Mouse (Mus musculus) neural tube, embryonic 14.5 days (tissue): ENCODE data around the gene Zbtb20. TPM values are rescaled to one million over a fixed set of nuclear protein-coding genes. Genes with fewer than 3 reads are reported as not detected.

Source experiments
- ATAC-seq: fragments of 200-750 bp; cut with Nextera tagmentation; 2 replicates; pipeline ENCODE4 v1.8.0; 2017; ENCODE audit warnings: low read depth, mild to moderate bottlenecking, moderate TSS enrichment, moderate library complexity
- H3K27ac ChIP-seq: fragments of 300-500 bp; sonication (generic); 2 replicates; pipeline ENCODE4 v1.5.1; 2014; ENCODE audit warnings: low read depth, mild to moderate bottlenecking, control low read depth, low read length, moderate library complexity, mixed read lengths
- H3K27me3 ChIP-seq: fragments of 300-500 bp; sonication (generic); 2 replicates; pipeline ENCODE4 v1.6.1; 2014; ENCODE audit warnings: low read length; ENCODE audit not compliant: control insufficient read depth, insufficient read depth
- H3K36me3 ChIP-seq: fragments of 300-500 bp; sonication (generic); 2 replicates; pipeline ENCODE4 v1.6.1; 2014; ENCODE audit warnings: low read length, mixed read lengths; ENCODE audit not compliant: control insufficient read depth, insufficient read depth
- H3K4me1 ChIP-seq: fragments of 300-500 bp; sonication (generic); 2 replicates; pipeline ENCODE4 v1.6.1; 2014; ENCODE audit warnings: low read length; ENCODE audit not compliant: control insufficient read depth, insufficient read depth
- H3K4me2 ChIP-seq: fragments of 300-500 bp; sonication (generic); 2 replicates; pipeline ENCODE4 v1.6.1; 2014; ENCODE audit warnings: mild to moderate bottlenecking, low read depth, low read length, control low read depth
- H3K4me3 ChIP-seq: fragments of 300-500 bp; sonication (generic); 2 replicates; pipeline ENCODE4 v1.5.1; 2014; ENCODE audit warnings: low read depth, low read length, control low read depth, mixed read lengths
- H3K9ac ChIP-seq: fragments of 300-500 bp; sonication (generic); replicated peaks from 2 replicates; pipeline ENCODE4 v1.6.1; 2014; ENCODE audit warnings: low read depth, mild to moderate bottlenecking, control low read depth, low read length, mixed read lengths
- H3K9me3 ChIP-seq: fragments of 300-500 bp; sonication (generic); 2 replicates; pipeline ENCODE4 v1.6.1; 2016; ENCODE audit warnings: low read length; ENCODE audit not compliant: control insufficient read depth
- WGBS: fragments of 180-500 bp; shearing (Covaris S2); extraction: QIAGEN DNeasy Blood & Tissue Kit; methylation state at CpG from one replicate; pipeline ENCODE4 v1.1.7; 2014; 5-methylcytosine and 5-hydroxymethylcytosine counted together
- polyA plus RNA-seq: library from polyadenylated mRNA; unstranded; fragments of >200 nt; fragmentation: Nextera tagmentation; extraction: Ambion mirVana; gene quantifications from 2 replicates; pipeline ENCODE4 v1.2.1, GENCODE M21; 2014

The Zbtb20 gene
- polyA plus RNA-seq, 1 experiment from 2014 or later: 57.2 TPM

GRCm38 (mm10) chr16:43256900-43257281 is 381.2 kb downstream of the Zbtb20 start:
- Histone ChIP-seq H3K4me2 (no peak overlapping the region), H3K27ac (no peak overlapping the region), H3K27me3 (no peaks in the 10 kb centered on the region), H3K9ac (no peak overlapping the region), H3K4me1 (no peaks in the 10 kb centered on the region), H3K4me3 (no peak overlapping the region), H3K9me3 (no peaks in the 10 kb centered on the region), H3K36me3 (no peaks in the 10 kb centered on the region)
- ATAC-seq: no peak
- 88% methylated on average over 1 of the region's 1 CpGs for WGBS

GRCm38 (mm10) chr16:43259466-43259865 is 383.8 kb downstream of the Zbtb20 start:
- no peak for ATAC-seq
- WGBS: 64% methylated on average over 1 of the region's 1 CpGs
- H3K27me3 ChIP-seq: no peaks in the 10 kb centered on the region

GRCm38 (mm10) chr16:43260862-43261261 is 385.2 kb downstream of the Zbtb20 start:
- Histone ChIP-seq H3K4me3 (no peak overlapping the region), H3K9ac (no peak overlapping the region), H3K27me3 (no peaks in the 10 kb centered on the region), H3K36me3 (no peaks in the 10 kb centered on the region), H3K27ac (no peak overlapping the region), H3K4me2 (no peak overlapping the region), H3K4me1 (no peaks in the 10 kb centered on the region), H3K9me3 (no peaks in the 10 kb centered on the region)
- no peak for ATAC-seq
- WGBS: 86% methylated on average over 2 of the region's 2 CpGs

More at GRCm38 (mm10) chr16:43259466-43259865, 383.8 kb downstream of the Zbtb20 start:
- Histone ChIP-seq H3K4me1 (no peaks in the 10 kb centered on the region), H3K4me2 (no peak overlapping the region), H3K36me3 (no peaks in the 10 kb centered on the region), H3K27ac (no peak overlapping the region), H3K9me3 (no peaks in the 10 kb centered on the region), H3K9ac (no peak overlapping the region), H3K4me3 (no peak overlapping the region)

- Histone ChIP-seq H3K9me3 (no peaks in the 10 kb centered on the region), H3K36me3 (no peaks in the 10 kb centered on the region), H3K4me3 (no peak overlapping the region), H3K4me2 (no peak overlapping the region), H3K9ac (no peak overlapping the region), H3K27me3 (no peaks in the 10 kb centered on the region), H3K27ac (no peak overlapping the region), H3K4me1 (no peaks in the 10 kb centered on the region)
- WGBS: 67% methylated on average over 2 of the region's 2 CpGs
- no peak for ATAC-seq
These were observed 398.4 kb downstream of the Zbtb20 start for GRCm38 (mm10) chr16:43274057-43274595.

- Histone ChIP-seq H3K9me3 (no peaks in the 10 kb centered on the region), H3K4me1 (no peaks in the 10 kb centered on the region), H3K4me3 (no peak overlapping the region), H3K36me3 (no peaks in the 10 kb centered on the region), H3K9ac (no peak overlapping the region), H3K27me3 (no peaks in the 10 kb centered on the region), H3K4me2 (no peak overlapping the region), H3K27ac (peak overlapping the region; percentile 60; the same call in 1 of the 2 replicates)
- WGBS: 54% methylated on average over 4 of the region's 4 CpGs
- peak; percentile 79; the same call in 1 of the 2 replicates for ATAC-seq
These were observed 401.1 kb downstream of the Zbtb20 start for GRCm38 (mm10) chr16:43276764-43277163.

GRCm38 (mm10) chr16:43286319-43286718 is 410.6 kb downstream of the Zbtb20 start:
- WGBS: 17% methylated on average over 1 of the region's 1 CpGs
- 0 out of 2 replicates have a peak, but pooled peaks cover 3% of the 10 kb centered on the region for H3K4me1 ChIP-seq
- no peak overlapping the region for H3K4me3 ChIP-seq
- H3K27me3 ChIP-seq: no peaks in the 10 kb centered on the region
- H3K27ac ChIP-seq: peak overlapping the region; percentile 57
- H3K4me2 ChIP-seq: no peak overlapping the region
- ATAC-seq: peak; percentile 88
- no peaks in the 10 kb centered on the region for H3K9me3 ChIP-seq
- no peaks in the 10 kb centered on the region for H3K36me3 ChIP-seq
- H3K9ac ChIP-seq: no peak overlapping the region

- Histone ChIP-seq H3K9me3 (no peaks in the 10 kb centered on the region), H3K4me3 (no peak overlapping the region), H3K27ac (peak overlapping the region; percentile 57), H3K4me2 (no peak overlapping the region), H3K36me3 (no peaks in the 10 kb centered on the region), H3K9ac (no peak overlapping the region), H3K4me1 (0 out of 2 replicates have a peak, but pooled peaks cover 3% of the 10 kb centered on the region), H3K27me3 (no peaks in the 10 kb centered on the region)
- 47% methylated on average over 1 of the region's 1 CpGs for WGBS
- peak; percentile 78 for ATAC-seq
These were observed 411.2 kb downstream of the Zbtb20 start for GRCm38 (mm10) chr16:43286783-43287383.

- Histone ChIP-seq H3K27ac (no peak overlapping the region), H3K27me3 (no peaks in the 10 kb centered on the region), H3K4me1 (0 out of 2 replicates have a peak, but pooled peaks cover 3% of the 10 kb centered on the region), H3K4me3 (no peak overlapping the region), H3K4me2 (no peak overlapping the region), H3K9me3 (no peaks in the 10 kb centered on the region), H3K36me3 (no peaks in the 10 kb centered on the region), H3K9ac (no peak overlapping the region)
- ATAC-seq: no peak
- WGBS: 75% methylated on average over 3 of the region's 3 CpGs
These were observed 415.7 kb downstream of the Zbtb20 start for GRCm38 (mm10) chr16:43291423-43291822.

- H3K27ac ChIP-seq: no peak overlapping the region
- H3K27me3 ChIP-seq: no peaks in the 10 kb centered on the region
- WGBS: 44% methylated on average over 5 of the region's 5 CpGs
- no peaks in the 10 kb centered on the region for H3K9me3 ChIP-seq
- no peak overlapping the region for H3K4me2 ChIP-seq
- no peak overlapping the region for H3K4me3 ChIP-seq
- no peaks in the 10 kb centered on the region for H3K36me3 ChIP-seq
- H3K4me1 ChIP-seq: no peaks in the 10 kb centered on the region
- no peak for ATAC-seq
- H3K9ac ChIP-seq: no peak overlapping the region
These were observed 422.4 kb downstream of the Zbtb20 start for GRCm38 (mm10) chr16:43297953-43298596.
